ENCODE assay signal across 8 mouse cellular contexts in genomic region chr9:122248168-122248567, GRCm38 (mm10). TPM values are rescaled to one million over a fixed set of nuclear protein-coding genes. Genes with fewer than 3 reads are reported as not detected.
DNase-seq lines count a peak whose midpoint lies in the region; ATAC-seq lines count a peak whose summit lies in the region.

No protein-coding gene starts in this region.

- no peak overlapping the region for H3K4me2 ChIP-seq in heart, embryonic 11.5 days
- no peak overlapping the region for H3K4me2 ChIP-seq in midbrain, embryonic 13.5 days (replicated peaks)

- no peaks in the 10 kb centered on the region; the same call in 1 of the 2 replicates for H3K9me3 ChIP-seq in heart, embryonic 11.5 days (replicated peaks; ENCODE audit: control insufficient read depth, low read length)
- no peaks in the 10 kb centered on the region for H3K9me3 ChIP-seq in midbrain, embryonic 13.5 days

- no peak overlapping the region for H3K4me3 ChIP-seq in heart, embryonic 11.5 days (ENCODE audit: low read depth, low read length)
- no peak overlapping the region for H3K4me3 ChIP-seq in midbrain, embryonic 13.5 days (replicated peaks)

- no peak for ATAC-seq in heart, embryonic 11.5 days (replicated peaks; ENCODE audit: insufficient number of reproducible peaks, low FRiP score, low TSS enrichment)
- peak; percentile 45; the same call in 1 of the 2 replicates for ATAC-seq in granulocyte monocyte progenitor cell, adult 5-6 weeks (replicated peaks; ENCODE audit: poor library complexity, severe bottlenecking)
- peak; percentile 59; the same call in 1 of the 2 replicates for ATAC-seq in midbrain, embryonic 13.5 days

- WGBS in heart, embryonic 11.5 days (ENCODE audit: insufficient replicate concordance) = 38% methylated on average over 8 of the region's 8 CpGs
- 34% methylated on average over 8 of the region's 8 CpGs for WGBS in midbrain, embryonic 13.5 days

- peak; percentile 23 for DNase-seq in heart, adult 8-10 months (ENCODE audit: low spot score)
- DNase-seq in CD4-positive helper T cell, adult 2 months (ENCODE audit: low read depth, low spot score) = peak; percentile 35
- DNase-seq in cerebellum, adult 8-10 months = peak; percentile 30
- DNase-seq in kidney, postnatal 36 days = peak; percentile 58 to 75
- peak; percentile 36 for DNase-seq in yolk sac, embryonic 10.5 days (ENCODE audit: low spot score)

- no peaks in the 10 kb centered on the region for H3K27me3 ChIP-seq in heart, embryonic 11.5 days (ENCODE audit: control insufficient read depth, insufficient read depth, low read length)
- no peaks in the 10 kb centered on the region for H3K27me3 ChIP-seq in midbrain, embryonic 13.5 days

- H3K4me1 ChIP-seq in heart, embryonic 11.5 days (ENCODE audit: control insufficient read depth, insufficient read depth, low read length) = no peaks in the 10 kb centered on the region
- H3K4me1 ChIP-seq in midbrain, embryonic 13.5 days (replicated peaks) = 0 out of 2 replicates have a peak, but pooled peaks cover 4% of the 10 kb centered on the region

- no peak overlapping the region for H3K9ac ChIP-seq in heart, embryonic 11.5 days (ENCODE audit: low read depth, low read length)
- H3K9ac ChIP-seq in midbrain, embryonic 13.5 days (replicated peaks) = no peak overlapping the region

- no peak overlapping the region for H3K27ac ChIP-seq in heart, embryonic 11.5 days (ENCODE audit: low read depth, low read length)
- 0 out of 2 replicates have a peak overlapping the region, but pooled peaks have one; percentile 44 for H3K27ac ChIP-seq in midbrain, embryonic 13.5 days

- H3K36me3 ChIP-seq in heart, embryonic 11.5 days (ENCODE audit: control insufficient read depth, insufficient read depth, low read length) = peaks cover 5% of the 10 kb centered on the region
- peaks cover 49% of the 10 kb centered on the region for H3K36me3 ChIP-seq in midbrain, embryonic 13.5 days

RNA-seq across cellular contexts. Expression of gene Ano10, which starts 46.1 kb away (rescaled TPM):
- total RNA-seq in heart, adult 8-10 months (2022) = 100 to 1,000 TPM; 114 to 261 (median 181) TPM
- 34.0 and 40.8 TPM in 2 replicates for polyA plus RNA-seq in heart, embryonic 11.5 days (2014; fragmentation: Nextera tagmentation; extraction: Ambion mirVana)
- 11.1 and 19.4 TPM in 2 replicates for total RNA-seq in granulocyte monocyte progenitor cell, adult 5-6 weeks (2014; fragmentation: Nextera tagmentation)
- 12.9 and 16.2 TPM in 2 replicates for total RNA-seq in granulocyte monocyte progenitor cell, adult 5-6 weeks (2017)
- 44.6 and 45.4 TPM in 2 replicates for polyA plus RNA-seq in midbrain, embryonic 13.5 days (2015; fragmentation: Nextera tagmentation; extraction: Ambion mirVana)

Comparison
In these comparisons a context has a peak if more than half of its experiments do, and no peak if none do; other contexts are left out.
1. RNA of gene Ano10, which starts 46.1 kb away (total RNA-seq): 114 to 261 TPM in heart, adult 8-10 months; 11.1 to 19.4 TPM in granulocyte monocyte progenitor cell, adult 5-6 weeks; every median in the first group is over 4 times any median in the second.
2. Peak in every context shown above with its lines, with median percentiles within 50 percentile points of each other: DNase-seq.